Mouse (Mus musculus): Measurements from ENCODE around the gene Angel1.

DNA sequence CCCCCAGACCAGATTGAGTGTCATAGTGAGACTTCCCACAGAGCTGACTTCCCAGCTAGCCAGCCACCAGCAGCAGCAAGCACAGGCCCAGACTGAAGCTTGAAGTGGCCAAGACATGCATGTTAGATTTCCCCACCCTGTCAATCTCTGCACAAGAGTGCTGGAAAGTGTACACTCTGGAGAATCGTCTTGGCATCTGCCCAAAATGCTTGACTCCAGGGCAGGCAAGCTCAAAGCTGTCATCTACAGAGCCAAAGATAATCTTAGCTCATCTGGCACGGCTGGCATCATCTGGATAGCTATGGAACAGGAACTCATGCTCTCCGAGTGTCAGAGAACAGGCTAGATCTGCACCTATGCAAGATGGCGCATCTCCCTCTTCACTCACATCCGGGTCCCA lies 4.8 kb downstream of the Angel1 start:
- TF ChIP-seq CHD2 (IDR thresholded peaks at IDR 0.05; ENCODE audit: low read depth, low read length) (no peak), MAFK (IDR thresholded peaks at IDR 0.05; ENCODE audit: insufficient read depth, low read depth, low read length) (no peak), HCFC1 (IDR thresholded peaks at IDR 0.05; ENCODE audit: borderline replicate concordance, insufficient read depth, low read length) (no peak), ZC3H11A (IDR thresholded peaks at IDR 0.05; ENCODE audit: borderline replicate concordance, low read depth, low read length) (no peak), ZNF384 (IDR thresholded peaks at IDR 0.05; ENCODE audit: low read depth, low read length) (no peak)
